Mouse (Mus musculus) liver, adult 2 months (tissue): ENCODE data around the gene Epb41l1. TPM values are rescaled to one million over a fixed set of nuclear protein-coding genes. Genes with fewer than 3 reads are reported as not detected.

ENCODE experiments used
- DNase-seq: peaks from one replicate; pipeline ENCODE4 v3.0.0-alpha.2; 2011; ENCODE audit warnings: low read depth, low spot score; ENCODE audit errors: extremely low read depth
- H3K27ac ChIP-seq: fragments of 200-500 bp; replicated peaks from 2 replicates; pipeline ENCODE4 v1.5.1; 2012; ENCODE audit warnings: low read depth, mild to moderate bottlenecking, control low read depth, inconsistent platforms, low read length; ENCODE audit not compliant: insufficient read depth
- H3K27me3 ChIP-seq: fragments of 200-500 bp; 2 replicates; pipeline ENCODE4 v1.6.1; 2012; ENCODE audit warnings: mild to moderate bottlenecking, moderate library complexity, low read length, inconsistent platforms; ENCODE audit not compliant: control insufficient read depth, insufficient read depth
- H3K36me3 ChIP-seq: fragments of 200-500 bp; 2 replicates; pipeline ENCODE4 v1.6.1; 2012; ENCODE audit warnings: low read length, inconsistent platforms; ENCODE audit not compliant: control insufficient read depth, insufficient read depth
- H3K4me1 ChIP-seq: fragments of 200-500 bp; 2 replicates; pipeline ENCODE4 v1.6.1; 2011; ENCODE audit warnings: low read length; ENCODE audit not compliant: control insufficient read depth, insufficient read depth
- H3K4me3 ChIP-seq: fragments of 200-500 bp; 2 replicates; pipeline ENCODE4 v1.5.1; 2011; ENCODE audit warnings: low read depth, mild to moderate bottlenecking, control low read depth, low read length, moderate library complexity; ENCODE audit not compliant: insufficient read depth
- H3K79me2 ChIP-seq: fragments of 200-500 bp; 2 replicates; pipeline ENCODE4 v1.6.1; 2012; ENCODE audit warnings: inconsistent platforms, mild to moderate bottlenecking, low read length, moderate library complexity; ENCODE audit not compliant: control insufficient read depth, insufficient read depth
- H3K9ac ChIP-seq: fragments of 200-500 bp; 2 replicates; pipeline ENCODE4 v1.6.1; 2012; ENCODE audit warnings: low read depth, mild to moderate bottlenecking, control low read depth, inconsistent platforms, low read length
- CTCF ChIP-seq: fragments of 200-500 bp; IDR thresholded peaks from 2 replicates; pipeline ENCODE4 v1.5.1; 2011; ENCODE audit warnings: low read depth, low read length, control low read depth
- POLR2A ChIP-seq: fragments of 200-500 bp; IDR thresholded peaks from 2 replicates; pipeline ENCODE4 v1.6.1; 2011; ENCODE audit warnings: low read length, control low read depth; ENCODE audit not compliant: insufficient read depth; ENCODE audit errors: extremely low read depth
- WGBS: fragments of 180-500 bp; shearing (Covaris S2); methylation state at CpG from one replicate; pipeline ENCODE4 v1.1.7; 2018; 5-methylcytosine and 5-hydroxymethylcytosine counted together
- polyA plus RNA-seq: library from polyadenylated mRNA; depleted of rRNA; stranded (reverse); fragments of >200 nt; gene quantifications from 2 replicates; pipeline ENCODE4 v1.2.3, GENCODE M21; 2012; rRNA removed
- total RNA-seq: library from RNA; depleted of rRNA; stranded (reverse); fragments of >200 nt; gene quantifications from 2 replicates; pipeline ENCODE4 v1.2.3, GENCODE M21; 2014; rRNA removed

Gene Epb41l1
- total and polyA plus RNA-seq, 2 experiments, result 1.1 to 1.2 TPM

DNA sequence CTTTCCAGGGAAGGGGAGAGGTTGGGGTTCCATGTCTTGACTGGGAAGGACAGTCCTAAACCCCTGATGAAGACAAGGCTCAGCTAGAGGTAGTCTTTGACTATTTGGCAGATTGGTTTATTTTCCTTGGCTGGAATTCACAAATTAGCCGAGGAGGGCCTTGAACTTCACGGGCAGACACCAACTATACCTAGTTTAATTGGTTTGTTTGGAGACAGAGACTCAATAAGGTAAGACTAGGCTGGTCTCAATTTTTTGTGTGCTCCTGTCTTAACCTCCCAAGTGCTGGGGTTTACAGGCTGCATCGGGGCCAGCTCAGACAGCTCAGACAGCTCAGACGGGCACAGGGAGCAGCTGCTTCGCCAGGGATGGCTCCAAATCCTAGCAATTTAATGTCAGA lies 159.8 kb downstream of the Epb41l1 start:
- WGBS, result 61% methylated on average over 5 of the region's 5 CpGs

DNA sequence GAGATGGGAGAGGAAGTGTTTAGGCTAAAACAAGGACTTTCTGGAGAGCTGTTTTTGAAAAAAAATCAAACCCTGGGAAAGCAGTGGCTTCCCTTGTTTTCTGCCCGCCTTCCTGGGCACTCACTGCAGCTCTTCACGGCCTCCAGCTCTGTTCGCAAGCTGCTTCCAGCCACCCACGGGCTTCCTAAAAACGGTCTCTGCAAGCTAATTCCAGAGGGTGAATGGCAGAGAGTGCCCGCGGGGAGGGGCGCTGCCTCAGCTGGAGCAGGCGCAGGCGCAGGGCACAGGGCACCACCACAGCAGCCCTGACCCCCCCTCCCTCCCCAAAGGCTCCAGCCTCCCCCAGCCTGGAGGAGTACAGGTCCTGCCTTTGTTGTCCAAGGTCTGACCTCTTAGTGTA lies 160.5 kb downstream of the Epb41l1 start:
- H3K4me3 ChIP-seq, result no peak overlapping the region
- H3K4me1 ChIP-seq, result no peaks in the 10 kb centered on the region
- no peaks in the 10 kb centered on the region for H3K36me3 ChIP-seq
- TF ChIP-seq CTCF (no peak), POLR2A (no peak)
- no peak overlapping the region for H3K9ac ChIP-seq
- H3K27me3 ChIP-seq, result no peaks in the 10 kb centered on the region
- H3K27ac ChIP-seq, result no peak overlapping the region
- 74% methylated on average over 10 of the region's 10 CpGs for WGBS
- no peak for DNase-seq
- no peaks in the 10 kb centered on the region for H3K79me2 ChIP-seq

More for the DNA sequence above, 159.8 kb downstream of the Epb41l1 start:
- no peaks in the 10 kb centered on the region for H3K4me1 ChIP-seq
- H3K36me3 ChIP-seq, result no peaks in the 10 kb centered on the region
- H3K4me3 ChIP-seq, result no peak overlapping the region
- H3K9ac ChIP-seq, result no peak overlapping the region
- peak; percentile 41 for DNase-seq
- no peaks in the 10 kb centered on the region for H3K79me2 ChIP-seq
- no peaks in the 10 kb centered on the region for H3K27me3 ChIP-seq
- H3K27ac ChIP-seq, result no peak overlapping the region
- TF ChIP-seq CTCF, result no peak
- no peak for TF ChIP-seq POLR2A

DNA sequence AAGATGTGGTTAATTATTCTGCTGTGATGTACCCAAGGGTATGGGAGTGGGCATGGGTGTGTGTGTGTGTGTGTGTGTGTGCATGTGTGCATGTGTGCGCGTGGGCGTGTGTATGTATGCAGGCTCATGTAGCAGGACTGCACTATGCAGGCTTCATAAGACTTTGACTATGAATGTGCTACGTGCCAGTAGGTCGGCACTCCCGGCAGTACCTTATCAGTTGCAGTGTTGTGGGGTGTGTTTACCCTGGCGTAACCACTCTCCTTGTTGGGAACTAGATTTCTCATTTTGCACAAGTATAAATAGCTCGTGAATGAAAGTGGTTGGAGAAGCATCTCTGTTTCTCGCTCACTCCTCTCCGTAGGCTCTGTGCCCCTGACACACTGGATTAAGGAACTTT lies 162.2 kb downstream of the Epb41l1 start:
- 68% methylated on average over 10 of the region's 10 CpGs for WGBS
- Histone ChIP-seq H3K27me3 (no peaks in the 10 kb centered on the region), H3K79me2 (no peaks in the 10 kb centered on the region), H3K4me1 (no peaks in the 10 kb centered on the region), H3K36me3 (no peaks in the 10 kb centered on the region), H3K9ac (no peak overlapping the region), H3K4me3 (no peak overlapping the region), H3K27ac (no peak overlapping the region)
- no peak for TF ChIP-seq CTCF
- no peak for TF ChIP-seq POLR2A
- DNase-seq, result no peak

DNA sequence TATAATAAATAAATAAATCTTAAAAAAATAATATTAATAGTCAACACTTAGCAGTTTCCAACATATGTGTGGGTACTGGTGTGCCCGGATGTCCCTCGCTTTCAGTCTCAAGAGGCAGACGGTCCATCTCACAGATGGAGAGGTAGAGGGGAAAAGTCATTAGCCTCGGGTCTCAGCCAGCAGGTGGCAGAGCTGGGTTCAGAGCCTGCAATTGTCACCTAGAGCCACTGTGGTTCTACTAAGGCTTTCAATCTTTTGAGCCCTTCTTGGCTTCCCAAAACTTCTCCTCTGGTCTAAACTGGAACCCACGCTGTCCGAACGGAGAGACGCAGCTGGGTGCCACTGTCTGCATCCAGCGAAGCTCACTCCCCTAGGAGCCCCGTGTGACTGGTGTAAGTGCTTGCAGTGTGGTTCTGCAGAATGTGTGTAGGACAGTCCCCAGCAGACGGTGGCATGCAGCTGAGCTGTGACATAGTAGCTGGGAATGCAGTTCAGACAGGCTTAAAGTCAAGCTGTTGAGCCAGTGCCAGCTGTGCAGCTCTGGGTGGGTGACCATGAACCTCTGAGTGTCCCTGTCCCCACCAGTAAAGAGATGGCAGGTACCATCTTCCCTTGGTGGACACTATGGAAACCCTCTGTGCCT lies 163.6 kb downstream of the Epb41l1 start:
- Histone ChIP-seq H3K27ac (no peak overlapping the region), H3K9ac (no peak overlapping the region), H3K4me1 (no peaks in the 10 kb centered on the region), H3K27me3 (no peaks in the 10 kb centered on the region), H3K79me2 (no peaks in the 10 kb centered on the region), H3K4me3 (no peak overlapping the region), H3K36me3 (no peaks in the 10 kb centered on the region)
- 60% methylated on average over 11 of the region's 11 CpGs for WGBS
- TF ChIP-seq CTCF (peak; percentile 50), POLR2A (no peak)
- no peak for DNase-seq

DNA sequence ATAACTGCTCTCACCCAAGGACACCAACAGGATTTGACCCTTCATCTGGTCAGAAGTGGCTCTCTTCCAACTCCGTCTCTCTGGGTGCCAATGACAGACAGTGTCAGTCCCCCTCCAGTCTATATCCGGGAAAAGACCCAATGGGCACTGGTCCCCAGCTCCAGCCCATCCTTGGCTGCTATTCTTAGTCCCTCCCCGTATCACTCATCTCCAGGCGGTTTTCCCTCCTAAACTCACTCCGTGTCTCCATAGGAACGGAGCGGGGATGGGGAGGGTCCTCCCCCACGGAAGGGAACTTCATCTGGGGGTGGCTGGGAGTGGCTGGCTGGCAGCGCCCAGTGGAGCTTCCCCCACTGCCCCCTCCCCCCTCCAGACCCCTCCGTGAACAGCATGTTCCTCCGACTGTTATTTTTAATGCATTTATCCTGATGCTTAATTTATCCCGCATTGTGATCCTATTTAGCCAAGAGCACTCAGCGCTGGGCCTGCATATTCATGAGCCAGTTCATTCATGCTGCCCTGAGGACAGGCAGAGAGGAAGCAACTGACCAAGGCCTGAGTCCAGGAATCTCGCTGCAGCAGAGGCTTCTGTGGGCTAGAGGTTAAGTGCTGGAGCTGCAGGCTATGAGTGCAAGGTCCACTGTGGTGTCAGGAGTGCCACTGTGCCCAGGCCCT lies 164.2 kb downstream of the Epb41l1 start:
- H3K4me3 ChIP-seq, result no peak overlapping the region
- no peaks in the 10 kb centered on the region for H3K36me3 ChIP-seq
- no peaks in the 10 kb centered on the region for H3K4me1 ChIP-seq
- H3K27me3 ChIP-seq, result no peaks in the 10 kb centered on the region
- no peaks in the 10 kb centered on the region for H3K79me2 ChIP-seq
- DNase-seq, result peak; percentile 73
- no peak overlapping the region for H3K27ac ChIP-seq
- 67% methylated on average over 14 of the region's 14 CpGs for WGBS
- no peak for TF ChIP-seq CTCF
- TF ChIP-seq POLR2A, result no peak
- no peak overlapping the region for H3K9ac ChIP-seq

DNA sequence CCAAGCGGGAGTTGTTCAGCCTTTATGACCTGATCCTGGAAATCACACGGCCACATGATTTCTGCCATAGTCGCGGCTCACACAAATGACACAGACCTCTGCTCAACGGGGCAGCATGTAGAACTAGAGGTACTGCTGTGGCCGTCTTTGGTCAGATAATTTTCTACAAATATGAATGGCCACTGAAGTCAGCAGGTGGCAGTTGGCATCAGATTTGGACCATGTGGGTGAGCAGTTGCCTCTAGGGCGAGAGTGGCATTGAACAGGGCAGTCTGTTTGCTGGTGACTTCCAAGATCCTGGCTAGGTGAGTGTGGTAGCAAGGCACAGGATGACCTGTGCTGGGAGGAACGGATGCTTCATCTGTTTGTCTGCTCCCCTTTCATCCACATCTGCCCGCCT lies 168.8 kb downstream of the Epb41l1 start:
- H3K36me3 ChIP-seq, result no peaks in the 10 kb centered on the region
- 91% methylated on average over 9 of the region's 9 CpGs for WGBS

More for the DNA sequence above, 168.8 kb downstream of the Epb41l1 start:
- Histone ChIP-seq H3K79me2 (no peaks in the 10 kb centered on the region), H3K27ac (no peak overlapping the region), H3K4me3 (no peak overlapping the region), H3K9ac (no peak overlapping the region), H3K27me3 (no peaks in the 10 kb centered on the region), H3K4me1 (no peaks in the 10 kb centered on the region)
- TF ChIP-seq CTCF (no peak), POLR2A (no peak)
- DNase-seq, result no peak

Other genes starting within 250 kb of the Epb41l1 start
- 188 and 219 TPM in 2 replicates for gene Rbm39, start 240.7 kb upstream of the Epb41l1 start, total RNA-seq
- 19.9 and 22.7 TPM in 2 replicates for gene Rbm39, start 240.7 kb upstream of the Epb41l1 start, polyA plus RNA-seq
- 5.6 and 6.2 TPM in 2 replicates for gene Phf20, start 224.4 kb upstream of the Epb41l1 start, total RNA-seq
- gene Phf20, start 224.4 kb upstream of the Epb41l1 start, polyA plus RNA-seq, result 2.9 and 3.1 TPM in 2 replicates
- 0.67 and 1.0 TPM in 2 replicates for gene Cnbd2, start 108.6 kb upstream of the Epb41l1 start, total RNA-seq
- gene Cnbd2, start 108.6 kb upstream of the Epb41l1 start, polyA plus RNA-seq, result 0.40 and 0.62 TPM in 2 replicates
- gene Scand1, start 108.2 kb upstream of the Epb41l1 start, total RNA-seq, result 31.1 and 34.3 TPM in 2 replicates
- gene Scand1, start 108.2 kb upstream of the Epb41l1 start, polyA plus RNA-seq, result 65.9 and 81.5 TPM in 2 replicates
- gene Aar2, start 126.7 kb downstream of the Epb41l1 start, total RNA-seq, result 10.4 and 11.5 TPM in 2 replicates
- 20.0 and 31.1 TPM in 2 replicates for gene Aar2, start 126.7 kb downstream of the Epb41l1 start, polyA plus RNA-seq
- gene Dlgap4, start 192.8 kb downstream of the Epb41l1 start, total RNA-seq, result 3.2 and 4.0 TPM in 2 replicates
- gene Dlgap4, start 192.8 kb downstream of the Epb41l1 start, polyA plus RNA-seq, result 13.9 and 22.8 TPM in 2 replicates